Mouse (Mus musculus) ES-Bruce4 (cell line): ENCODE measurements around the gene Cnksr3. TPM values are rescaled to one million over a fixed set of nuclear protein-coding genes. Genes with fewer than 3 reads are reported as not detected.

Source experiments
- H3K27ac ChIP-seq: 2 replicates; pipeline ENCODE4 v1.5.1; 2012; ENCODE audit warnings: low read length, inconsistent platforms; ENCODE audit not compliant: insufficient read depth
- H3K27me3 ChIP-seq: 2 replicates; pipeline ENCODE4 v1.6.1; 2012; ENCODE audit warnings: mild to moderate bottlenecking, low read length, inconsistent platforms; ENCODE audit not compliant: control insufficient read depth, poor library complexity, insufficient read depth, severe bottlenecking
- H3K36me3 ChIP-seq: 2 replicates; pipeline ENCODE4 v1.6.1; 2012; ENCODE audit warnings: inconsistent platforms, mild to moderate bottlenecking, low read length, moderate library complexity; ENCODE audit not compliant: control insufficient read depth, poor library complexity, insufficient read depth, severe bottlenecking
- H3K4me1 ChIP-seq: one replicate; pipeline ENCODE4 v1.8.1; 2011; ENCODE audit warnings: low read length; ENCODE audit not compliant: control insufficient read depth, insufficient read depth
- H3K4me3 ChIP-seq: 2 replicates; pipeline ENCODE4 v1.5.1; 2011; ENCODE audit warnings: low read depth, mild to moderate bottlenecking, low read length
- H3K9ac ChIP-seq: 2 replicates; pipeline ENCODE4 v1.6.1; 2012; ENCODE audit warnings: low read depth, mild to moderate bottlenecking, inconsistent platforms; ENCODE audit not compliant: poor library complexity, severe bottlenecking
- H3K9me3 ChIP-seq: replicated peaks from 2 replicates; pipeline ENCODE4 v1.6.1; 2012; ENCODE audit warnings: mild to moderate bottlenecking, low read length, inconsistent platforms; ENCODE audit not compliant: control insufficient read depth, poor library complexity, insufficient read depth, severe bottlenecking
- CTCF ChIP-seq: IDR thresholded peaks from one replicate; pipeline ENCODE4 v1.8.1; 2011; ENCODE audit warnings: low read depth, low read length
- EP300 ChIP-seq: IDR thresholded peaks from 2 replicates; pipeline ENCODE4 v1.6.1; 2011; ENCODE audit warnings: low read depth, low read length; ENCODE audit not compliant: insufficient read depth
- POLR2A ChIP-seq: IDR thresholded peaks from one replicate; pipeline ENCODE4 v1.8.1; 2011; ENCODE audit warnings: low read length; ENCODE audit not compliant: insufficient read depth
- polyA plus RNA-seq: library from polyadenylated mRNA; stranded (reverse); fragments of >200 nt; gene quantifications from 2 replicates; pipeline ENCODE4 v1.2.4, GENCODE M21; 2011; ENCODE audit warnings: low read depth; ENCODE audit not compliant: missing spikeins, insufficient read depth, insufficient read length

The Cnksr3 gene
- polyA plus RNA-seq, 1 experiment, result 12.0 TPM

GRCm38 (mm10) chr10:7149671-7150595 lies 62.1 kb downstream of the Cnksr3 start:
- Histone ChIP-seq H3K36me3 (no peaks in the 10 kb centered on the region), H3K27ac (no peak overlapping the region), H3K27me3 (no peaks in the 10 kb centered on the region), H3K9ac (no peak overlapping the region), H3K4me3 (no peak overlapping the region), H3K4me1 (no peaks in the 10 kb centered on the region), H3K9me3 (no peaks in the 10 kb centered on the region)
- TF ChIP-seq POLR2A, result no peak
- no peak for TF ChIP-seq CTCF
- no peak for TF ChIP-seq EP300

DNA sequence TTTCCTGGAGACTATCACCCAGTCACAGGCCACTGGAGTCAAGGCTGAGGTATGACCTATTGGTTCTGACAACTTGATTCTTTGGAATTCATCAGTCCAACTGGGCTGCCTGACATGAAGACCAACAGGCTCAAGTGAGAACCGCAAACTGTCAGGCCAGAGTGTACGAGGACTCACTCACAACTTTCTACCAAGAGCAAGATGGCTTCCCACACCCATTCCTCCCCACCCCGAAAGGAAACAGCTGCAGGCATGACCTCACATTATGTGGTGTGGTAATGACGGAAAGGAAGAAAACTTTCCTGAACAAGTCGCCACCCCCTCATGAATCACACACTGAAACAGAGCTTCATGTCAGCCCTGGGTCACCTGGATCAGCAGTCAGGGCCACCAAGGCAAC lies 66.4 kb downstream of the Cnksr3 start:
- Histone ChIP-seq H3K27me3 (no peaks in the 10 kb centered on the region), H3K4me3 (no peak overlapping the region), H3K9me3 (no peaks in the 10 kb centered on the region), H3K9ac (no peak overlapping the region), H3K4me1 (no peaks in the 10 kb centered on the region), H3K27ac (no peak overlapping the region), H3K36me3 (no peaks in the 10 kb centered on the region)
- TF ChIP-seq POLR2A, result no peak
- TF ChIP-seq EP300, result no peak
- no peak for TF ChIP-seq CTCF

DNA sequence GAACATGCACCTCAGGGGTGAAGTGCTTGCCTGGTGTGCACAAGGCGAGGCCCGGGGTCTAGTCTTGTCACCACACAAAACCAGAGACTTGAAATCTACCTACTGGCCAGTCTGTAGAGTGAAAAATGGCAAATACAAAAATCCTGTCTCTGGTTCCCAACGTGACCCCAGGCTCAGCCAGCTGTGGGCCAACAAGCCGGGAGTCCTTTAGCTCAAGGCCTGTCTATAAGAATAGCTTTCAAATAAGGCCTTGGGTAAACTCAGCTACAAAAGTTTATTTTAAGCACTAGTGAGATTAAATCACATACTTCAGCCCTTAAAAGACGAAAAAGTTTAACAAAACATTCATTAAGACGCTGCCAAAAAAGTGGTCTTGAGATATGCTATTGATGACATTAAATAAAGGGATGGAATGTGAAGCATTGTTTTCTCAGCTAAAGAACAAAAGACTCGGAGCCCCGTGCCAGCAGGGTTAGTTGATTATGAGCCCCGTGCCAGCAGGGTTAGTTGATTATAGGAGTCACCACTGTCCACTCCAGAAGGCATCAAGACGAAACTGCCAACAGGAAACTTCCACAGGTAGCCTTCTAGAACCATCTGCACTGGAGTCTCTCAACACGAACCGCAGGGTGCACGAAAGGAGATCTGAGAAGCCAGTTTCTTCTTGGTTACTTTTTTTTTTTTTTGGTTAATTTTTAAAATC lies 67.8 kb downstream of the Cnksr3 start:
- no peaks in the 10 kb centered on the region for H3K27me3 ChIP-seq
- H3K27ac ChIP-seq, result no peak overlapping the region
- TF ChIP-seq POLR2A (no peak), CTCF (no peak)
- no peaks in the 10 kb centered on the region for H3K36me3 ChIP-seq
- H3K9me3 ChIP-seq, result no peaks in the 10 kb centered on the region
- H3K4me1 ChIP-seq, result no peaks in the 10 kb centered on the region
- H3K9ac ChIP-seq, result no peak overlapping the region
- H3K4me3 ChIP-seq, result no peak overlapping the region

- no peaks in the 10 kb centered on the region for H3K27me3 ChIP-seq
- H3K9ac ChIP-seq, result no peak overlapping the region
- no peaks in the 10 kb centered on the region for H3K36me3 ChIP-seq
- H3K27ac ChIP-seq, result no peak overlapping the region
- no peaks in the 10 kb centered on the region for H3K9me3 ChIP-seq
- no peak overlapping the region for H3K4me3 ChIP-seq
- no peak for TF ChIP-seq EP300
- no peak for TF ChIP-seq POLR2A
- TF ChIP-seq CTCF, result no peak
- no peaks in the 10 kb centered on the region for H3K4me1 ChIP-seq
These were observed 69.8 kb downstream of the Cnksr3 start for GRCm38 (mm10) chr10:7142287-7142686.

- TF ChIP-seq POLR2A (no peak), CTCF (no peak), EP300 (no peak)
- no peaks in the 10 kb centered on the region for H3K9me3 ChIP-seq
These were observed 71.8 kb downstream of the Cnksr3 start for GRCm38 (mm10) chr10:7140282-7140681.

GRCm38 (mm10) chr10:7138049-7138448 lies 74.0 kb downstream of the Cnksr3 start:
- Histone ChIP-seq H3K9me3 (no peaks in the 10 kb centered on the region), H3K9ac (no peak overlapping the region), H3K27me3 (no peaks in the 10 kb centered on the region), H3K27ac (no peak overlapping the region), H3K36me3 (no peaks in the 10 kb centered on the region), H3K4me3 (no peak overlapping the region), H3K4me1 (no peaks in the 10 kb centered on the region)
- TF ChIP-seq CTCF (no peak), EP300 (no peak), POLR2A (no peak)

More at GRCm38 (mm10) chr10:7140282-7140681, 71.8 kb downstream of the Cnksr3 start:
- Histone ChIP-seq H3K4me1 (no peaks in the 10 kb centered on the region), H3K9ac (no peak overlapping the region), H3K4me3 (no peak overlapping the region), H3K36me3 (no peaks in the 10 kb centered on the region), H3K27ac (no peak overlapping the region), H3K27me3 (no peaks in the 10 kb centered on the region)
